8 mouse cellular contexts compared by ENCODE assay signal in genomic region chr10:82811855-82812431, GRCm38 (mm10). TPM values are rescaled to one million over a fixed set of nuclear protein-coding genes. Genes with fewer than 3 reads are reported as not detected.
DNase-seq lines count a peak whose midpoint lies in the region; TF ChIP-seq lines count a peak whose summit lies in the region.

No protein-coding gene starts in this region.

- H3K27ac ChIP-seq in cortical plate, adult 2 months (ENCODE audit: insufficient read depth, low read length), result no peak overlapping the region
- peak overlapping the region; percentile 79 for H3K27ac ChIP-seq in midbrain, embryonic 10.5 days (replicated peaks)

- H3K4me3 ChIP-seq in cortical plate, adult 2 months (ENCODE audit: insufficient read depth, low read length), result peak overlapping the region; percentile 56
- peak overlapping the region; percentile 66 for H3K4me3 ChIP-seq in midbrain, embryonic 10.5 days

- DNase-seq in adrenal gland, adult 18-20 months (ENCODE audit: low spot score in 2 of 2), result peak; percentile 83 to 84
- DNase-seq in gastrocnemius, postnatal 14 days, result peak; percentile 73
- peak; percentile 87 for DNase-seq in induced T-regulatory cell, adult 2 months (ENCODE audit: low read depth)
- DNase-seq in left cerebral cortex, postnatal 4 days, result peak; percentile 85
- peak; percentile 84 for DNase-seq in midbrain, embryonic 10.5 days (ENCODE audit: low spot score)
- DNase-seq in right cerebral cortex, postnatal 25 days, result peak; percentile 69
- peak; percentile 83 for DNase-seq in urinary bladder, postnatal 25 days (ENCODE audit: low spot score)

- H3K36me3 ChIP-seq in midbrain, embryonic 10.5 days, result no peaks in the 10 kb centered on the region

- peaks cover 6% of the 10 kb centered on the region for H3K27me3 ChIP-seq in midbrain, embryonic 10.5 days (ENCODE audit: low read depth, poor library complexity, severe bottlenecking)

- H3K9me3 ChIP-seq in midbrain, embryonic 10.5 days (replicated peaks), result no peaks in the 10 kb centered on the region

- peak; percentile 38; the same call in 1 of the 2 replicates for TF ChIP-seq CTCF in cortical plate, adult 2 months (IDR thresholded peaks at IDR 0.05; ENCODE audit: extremely low read depth, insufficient read depth, low read length)

- no peaks in the 10 kb centered on the region; the same call in 1 of the 2 replicates for H3K4me1 ChIP-seq in cortical plate, adult 2 months (ENCODE audit: control insufficient read depth, insufficient read depth, low read length)
- peaks cover 47% of the 10 kb centered on the region for H3K4me1 ChIP-seq in midbrain, embryonic 10.5 days

- 5% methylated on average over 46 of the region's 52 CpGs for WGBS in midbrain, embryonic 10.5 days

- no peak for TF ChIP-seq POLR2A in cortical plate, adult 2 months (IDR thresholded peaks at IDR 0.05; ENCODE audit: extremely low read depth, insufficient read depth, low read length)

- intact Hi-C loops in gastrocnemius, postnatal 14 days (cut with DNase I; ENCODE audit: low total_unique reads), result loop anchor here (2.0 to 10.0 kb wide), 2 partner anchors 53 to 89 kb away; partner anchors contain the start of gene Eid3
- intact Hi-C loops in left cerebral cortex, postnatal 4 days (cut with DNase I), result loop anchor here (10.0 kb wide), 1 partner anchor 173 kb away; the partner anchor contains the start of gene Chst11

RNA-seq across cellular contexts. Expression of gene Txnrd1, which starts 21.8 kb away (rescaled TPM):
- 100 to 1,000 TPM in 1 of 2 experiments, 10 to 100 TPM in 1; 86.4 to 142 TPM for total RNA-seq in adrenal gland, adult 18-20 months (2021)
- 36.8 and 38.3 TPM in 2 replicates for polyA plus RNA-seq in cortical plate, adult 2 months (2012; rRNA removed)
- 10 to 100 TPM; 27.5 to 30.4 TPM for total RNA-seq in gastrocnemius, postnatal 14 days (2021)
- total RNA-seq in left cerebral cortex, postnatal 4 days (2021), result 10 to 100 TPM; 90.2 to 94.2 TPM
- polyA plus RNA-seq in midbrain, embryonic 10.5 days (2016; fragmentation: Nextera tagmentation; extraction: Ambion mirVana), result 163 and 169 TPM in 2 replicates

RNA-seq across cellular contexts. Expression of gene Nfyb, which starts 48.0 kb away (rescaled TPM):
- total RNA-seq in adrenal gland, adult 18-20 months (2021), result 10 to 100 TPM; 15.7 to 17.5 TPM
- 54.6 and 60.5 TPM in 2 replicates for polyA plus RNA-seq in cortical plate, adult 2 months (2012; rRNA removed)
- 10 to 100 TPM; 24.0 to 30.3 TPM for total RNA-seq in gastrocnemius, postnatal 14 days (2021)
- total RNA-seq in left cerebral cortex, postnatal 4 days (2021), result 10 to 100 TPM; 50.6 to 54.3 TPM
- polyA plus RNA-seq in midbrain, embryonic 10.5 days (2016; fragmentation: Nextera tagmentation; extraction: Ambion mirVana), result 60.7 and 61.1 TPM in 2 replicates

RNA-seq across cellular contexts. Expression of gene Eid3, which starts 54.5 kb away (rescaled TPM):
- total RNA-seq in adrenal gland, adult 18-20 months (2021), result 1 to 10 TPM; 1.4 to 2.0 TPM
- polyA plus RNA-seq in cortical plate, adult 2 months (2012; rRNA removed), result 0.61 and 0.68 TPM in 2 replicates
- total RNA-seq in gastrocnemius, postnatal 14 days (2021), result under 1 TPM; 0.41 to 0.86 TPM
- 1 to 10 TPM; 3.0 to 4.5 TPM for total RNA-seq in left cerebral cortex, postnatal 4 days (2021)
- 0.15 and 0.20 TPM in 2 replicates for polyA plus RNA-seq in midbrain, embryonic 10.5 days (2016; fragmentation: Nextera tagmentation; extraction: Ambion mirVana)
